Mouse (Mus musculus) brain, embryonic 14.5 days (tissue): ENCODE measurements around the gene Tuba4a.

ENCODE experiments used
- CTCF ChIP-seq: fragments of 200-500 bp; IDR thresholded peaks from 2 replicates; pipeline ENCODE4 v1.5.1; 2012; ENCODE audit warnings: inconsistent platforms, mild to moderate bottlenecking, moderate library complexity, borderline replicate concordance; ENCODE audit not compliant: insufficient read depth, insufficient read length; ENCODE audit errors: extremely low read depth
- POLR2A ChIP-seq: fragments of 200-500 bp; IDR thresholded peaks from 2 replicates; pipeline ENCODE4 v1.6.1; 2012; ENCODE audit warnings: mild to moderate bottlenecking, inconsistent platforms, borderline replicate concordance; ENCODE audit not compliant: poor library complexity, insufficient read depth, insufficient read length, severe bottlenecking; ENCODE audit errors: extremely low read depth

GRCm38 (mm10) chr1:75179334-75180104, 40.1 kb downstream of the Tuba4a start:
- TF ChIP-seq CTCF: no peak
- TF ChIP-seq POLR2A: no peak
